Mouse (Mus musculus) lung, postnatal 0 days (tissue): ENCODE measurements around the gene Kitl.

Experiments used
- CTCF ChIP-seq: IDR thresholded peaks from 2 replicates; pipeline ENCODE4 v1.5.1; 2016; ENCODE audit warnings: antibody characterized with exemption, mild to moderate bottlenecking
- EP300 ChIP-seq: IDR thresholded peaks from 2 replicates; pipeline ENCODE4 v1.6.1; 2016; ENCODE audit warnings: antibody characterized with exemption, mild to moderate bottlenecking, control low read depth

DNA sequence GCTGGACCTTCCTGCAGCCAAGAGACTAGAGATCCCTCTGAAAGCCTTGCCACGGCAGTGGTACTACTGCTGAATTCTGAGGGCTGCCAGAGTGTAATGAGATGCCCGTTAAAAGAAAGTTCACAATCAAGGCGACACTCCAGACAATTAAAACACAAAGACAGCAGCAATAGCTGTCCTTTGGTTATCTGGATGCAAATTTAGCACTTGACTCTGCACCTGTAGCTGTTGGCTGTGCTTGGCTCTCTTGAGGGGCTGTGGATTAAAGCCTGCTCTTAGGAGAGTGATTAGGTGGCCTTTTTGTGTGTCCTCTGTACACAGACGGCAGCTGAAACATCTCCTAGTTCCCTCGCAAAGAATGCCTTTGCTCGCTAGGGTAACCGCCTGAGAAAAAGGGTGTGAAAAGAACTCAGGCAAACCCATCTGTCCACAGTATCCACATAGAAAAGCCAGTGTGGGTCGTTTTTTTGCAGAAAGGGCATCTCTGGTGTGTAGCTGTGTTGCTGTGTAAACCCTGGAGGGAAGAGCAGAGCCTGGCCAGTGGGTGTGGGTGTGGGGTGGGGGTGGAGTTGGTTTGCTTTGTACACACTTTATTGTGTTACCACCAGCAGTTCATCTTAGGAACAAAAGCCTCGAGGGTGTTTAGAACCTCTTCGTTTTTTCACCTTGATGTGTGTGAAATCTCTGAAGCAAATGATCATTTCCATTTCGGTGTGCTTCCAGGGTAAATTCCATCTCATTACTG lies 6.8 kb downstream of the Kitl start:
- TF ChIP-seq CTCF (no peak), EP300 (no peak)
